Mouse (Mus musculus) C3H10T1/2 (cell line): ENCODE measurements around the gene Scyl2. TPM values are rescaled to one million over a fixed set of nuclear protein-coding genes. Genes with fewer than 3 reads are reported as not detected.

Source experiments
- polyA plus RNA-seq, 2 experiments: library from polyadenylated mRNA; unstranded; fragments of >200 nt; fragmentation: generic; extraction: Trizol; gene quantifications; one replicate each; pipeline ENCODE4 v1.2.1; 2012; ENCODE audit warnings: missing spikeins in 2 of 2

Scyl2 gene
- polyA plus RNA-seq, result 1 to 10 TPM in 1 of 2 experiments, under 1 TPM in 1; 0.46 to 6.5 TPM

GRCm38 (mm10) chr10:89686139-89686808 is at the start of gene Scyl2:
TSS of gene Scyl2 (minus strand) at chr10:89686285.

GRCm38 (mm10) chr10:89732001-89732794 is 46.1 kb upstream of the Scyl2 start, which contains the start of gene Actr6:
TSS of gene Actr6 (minus strand) at chr10:89732295.

GRCm38 (mm10) chr10:89621129-89621528 is 65.0 kb downstream of the Scyl2 start, which contains the start of gene Slc17a8:
TSS of gene Slc17a8 (minus strand) at chr10:89621253.

Other genes starting within 250 kb of the Scyl2 start
- gene Gas2l3, start 242.3 kb downstream of the Scyl2 start, polyA plus RNA-seq, result 1 to 10 TPM in 1 of 2 experiments, under 1 TPM in 1; 0.28 to 3.2 TPM
- gene Nr1h4, start 152.7 kb downstream of the Scyl2 start, polyA plus RNA-seq, result under 1 TPM; 0.02 to 0.05 TPM
- under 1 TPM in 1 of 2 experiments, not detected in 1; 0.01 TPM for gene Slc17a8, start 65.0 kb downstream of the Scyl2 start, polyA plus RNA-seq
- 1 to 10 TPM in 1 of 2 experiments, under 1 TPM in 1; 0.19 to 2.7 TPM for gene Actr6, start 46.0 kb upstream of the Scyl2 start, polyA plus RNA-seq
- 1 to 10 TPM in 1 of 2 experiments, under 1 TPM in 1; 0.87 to 9.1 TPM for gene Uhrf1bp1l, start 58.7 kb upstream of the Scyl2 start, polyA plus RNA-seq
- under 1 TPM; 0.25 to 0.34 TPM for gene Anks1b, start 187.2 kb upstream of the Scyl2 start, polyA plus RNA-seq